Mouse (Mus musculus): Measurements from ENCODE around the gene Mdk.

Gene Mdk

GRCm38 (mm10) chr2:91906141-91906540 is 26.0 kb downstream of the Mdk start:
- no peak for DNase-seq

- DNase-seq = peak in 1 of 2 experiments; percentile 44
Measured at GRCm38 (mm10) chr2:91904618-91905307, 27.3 kb downstream of the Mdk start.

- DNase-seq = no peak
Measured at GRCm38 (mm10) chr2:91903171-91903925, 28.7 kb downstream of the Mdk start.

- peak; percentile 63 to 72 for DNase-seq
Measured at GRCm38 (mm10) chr2:91902336-91902735, 29.8 kb downstream of the Mdk start.

GRCm38 (mm10) chr2:91900431-91900830 is 31.7 kb downstream of the Mdk start:
- DNase-seq = no peak

DNA sequence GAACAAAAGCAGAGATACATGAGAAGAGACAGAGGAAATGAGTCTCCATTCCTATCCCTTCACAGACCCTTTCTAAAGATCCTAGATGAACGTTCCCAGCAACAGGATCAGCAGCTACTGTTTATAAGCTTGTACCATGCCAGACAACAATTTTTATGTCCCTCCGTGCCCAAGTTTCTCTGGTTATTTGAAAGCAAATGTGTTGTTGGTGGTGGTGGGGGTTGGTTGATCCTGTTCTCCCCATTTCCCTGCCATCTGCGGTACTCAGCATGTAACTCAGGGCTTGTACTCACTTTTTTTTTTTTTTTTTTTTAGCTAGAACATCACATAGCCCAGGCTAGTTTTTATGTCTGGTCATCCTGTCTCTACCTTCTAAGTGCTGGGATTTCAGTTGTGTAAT is 33.0 kb downstream of the Mdk start:
- peak in 1 of 2 experiments; percentile 24 for DNase-seq

GRCm38 (mm10) chr2:91897968-91898367 is 34.1 kb downstream of the Mdk start:
- DNase-seq = no peak

DNA sequence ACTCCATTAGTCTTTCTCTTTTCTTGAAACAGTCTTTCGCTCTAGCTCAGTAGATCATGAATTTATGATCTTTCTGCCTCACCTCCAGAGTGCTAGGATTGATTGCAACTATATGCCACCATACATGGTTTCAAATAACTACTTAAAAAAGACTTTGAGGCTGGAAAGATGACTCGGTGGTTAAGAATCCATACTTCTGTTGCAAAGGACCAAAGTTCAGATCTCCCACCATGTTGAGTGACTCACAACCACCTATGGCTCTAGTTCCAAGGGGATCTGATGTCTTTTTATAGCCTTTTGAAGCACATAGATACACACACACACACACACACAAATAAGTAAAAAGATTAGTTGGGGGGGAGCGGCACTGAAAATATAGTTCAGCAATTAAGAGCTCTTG is 36.7 kb downstream of the Mdk start:
- DNase-seq = no peak

DNA sequence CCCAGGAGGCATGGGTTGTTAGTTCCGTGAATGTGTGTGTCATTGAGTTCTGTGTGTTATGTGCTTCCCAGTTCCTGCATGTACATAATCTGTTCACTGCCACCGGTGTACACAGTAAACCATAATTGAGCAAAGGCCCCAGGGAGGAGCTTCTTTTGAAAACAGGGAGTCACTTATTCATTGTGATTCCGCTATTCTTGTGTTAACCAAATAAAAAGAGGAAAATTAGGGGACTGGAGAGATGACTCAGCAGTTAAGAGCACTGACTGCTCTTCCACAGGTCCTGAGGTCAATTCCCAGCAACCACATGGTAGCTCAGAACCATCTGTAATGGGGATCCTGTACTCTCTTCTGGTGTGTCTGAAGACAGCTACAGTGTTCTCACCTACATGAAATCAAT is 37.4 kb downstream of the Mdk start:
- DNase-seq = no peak

- DNase-seq = no peak
Measured at GRCm38 (mm10) chr2:91884616-91885015, 47.5 kb downstream of the Mdk start.

DNA sequence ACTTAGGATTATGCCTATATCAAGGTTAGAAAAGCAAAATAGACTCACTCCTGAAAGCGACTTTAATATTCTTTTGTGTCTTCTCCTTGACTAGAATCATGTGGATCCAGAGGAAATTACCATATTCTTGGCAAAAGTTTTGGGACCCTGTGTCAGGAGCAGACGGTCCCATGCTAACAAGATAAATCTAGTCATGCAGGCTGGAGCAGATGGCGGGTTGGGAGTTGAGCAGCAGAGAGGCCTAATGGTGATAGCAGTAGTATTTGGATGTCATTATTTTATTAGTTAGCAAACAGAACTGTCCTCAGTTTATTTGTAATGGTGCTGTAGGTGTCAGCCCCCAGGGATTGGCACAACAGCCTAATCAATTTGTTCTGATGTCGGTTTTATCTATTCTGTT is 48.1 kb downstream of the Mdk start:
- peak in 1 of 2 experiments; percentile 49 for DNase-seq

All from cerebellum, adult 18-20 months (tissue).